22 mouse cellular contexts compared by ENCODE assay signal in the genomic region with DNA sequence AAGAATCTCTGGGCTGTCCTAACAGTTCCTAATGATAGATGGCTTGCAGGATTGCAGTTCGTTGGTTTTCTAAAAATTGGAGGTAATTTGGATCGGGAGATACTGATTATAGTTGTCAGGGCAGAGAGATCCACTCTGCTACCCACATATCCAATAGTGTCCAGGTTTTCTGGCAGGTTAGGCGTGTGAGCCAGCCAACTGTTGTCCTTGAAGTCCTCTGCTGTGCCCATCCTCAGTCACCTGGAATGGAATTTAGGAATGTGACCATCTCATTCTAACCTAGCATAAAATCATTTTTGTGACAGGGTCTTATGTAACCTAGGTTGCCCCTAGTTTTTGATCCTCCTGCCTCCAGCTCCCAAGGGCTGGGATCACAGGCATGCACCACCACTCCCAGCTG. TPM values are rescaled to one million over a fixed set of nuclear protein-coding genes. Genes with fewer than 3 reads are reported as not detected.
"Had no signal": no experiment of that assay in that cellular context is flagged by ENCODE, and none has a peak within 500 bp of the region (broad histone marks: within the 10 kb centered on the region; RNA-seq: fewer than 3 reads in every experiment).

No protein-coding gene starts in this region.

- H3K4me2 ChIP-seq: limb, embryonic 13.5 days; midbrain, embryonic 13.5 days; neural tube, embryonic 15.5 days had no signal

- H3K9me3 ChIP-seq: limb, embryonic 13.5 days; midbrain, embryonic 13.5 days; neural tube, embryonic 15.5 days had no signal

- H3K27me3 ChIP-seq: limb, embryonic 13.5 days; midbrain, embryonic 13.5 days; neural tube, embryonic 15.5 days had no signal

- H3K9ac ChIP-seq: limb, embryonic 13.5 days; liver, embryonic 14.5 days; midbrain, embryonic 13.5 days; neural tube, embryonic 15.5 days had no signal

- H3K4me3 ChIP-seq: limb, embryonic 13.5 days; midbrain, embryonic 13.5 days; myocyte; neural tube, embryonic 15.5 days had no signal

- H3K4me1 ChIP-seq: limb, embryonic 13.5 days; midbrain, embryonic 13.5 days; neural tube, embryonic 15.5 days had no signal

- H3K36me3 ChIP-seq: limb, embryonic 13.5 days; midbrain, embryonic 13.5 days; neural tube, embryonic 15.5 days had no signal

- H3K27ac ChIP-seq: limb, embryonic 13.5 days; liver, embryonic 14.5 days; midbrain, embryonic 13.5 days; neural tube, embryonic 15.5 days had no signal

- ATAC-seq: lung, postnatal 0 days; midbrain, embryonic 13.5 days had no signal

- DNase-seq: kidney, postnatal 14 days; layer of hippocampus, adult 9-11 months; layer of hippocampus, postnatal 36 days; left cerebral cortex, postnatal 4 days; lung, adult 2 months; lung, postnatal 36 days; right cerebral cortex, adult 18-20 months; right cerebral cortex, postnatal 25 days; thymus, postnatal 36 days had no signal

RNA-seq across cellular contexts. Expression of gene Rcvrn, which starts 51.7 kb away (rescaled TPM):
- total RNA-seq: liver, adult 2 months; megakaryocyte progenitor cell, adult 5-6 weeks had no signal
- polyA plus RNA-seq: kidney, embryonic 14.5 days; large intestine, adult 2 months; limb, embryonic 13.5 days; liver, adult 2 months; liver, embryonic 14.5 days; lung, postnatal 0 days; midbrain, embryonic 13.5 days; myocyte; neural tube, embryonic 11.5 days; neural tube, embryonic 15.5 days; small intestine, adult 2 months; stomach, embryonic 16.5 days had no signal
